Mouse (Mus musculus) liver, embryonic 14 days (tissue): ENCODE results near the gene Cbwd1. TPM values are rescaled to one million over a fixed set of nuclear protein-coding genes. Genes with fewer than 3 reads are reported as not detected.

Experiments used
- polyA plus RNA-seq: library from polyadenylated mRNA; depleted of rRNA; stranded (reverse); fragments of >200 nt; gene quantifications from 2 replicates; pipeline ENCODE4 v1.2.3, GENCODE M21; 2012; rRNA removed

The Cbwd1 gene
- polyA plus RNA-seq: 6.9 and 7.7 TPM in 2 replicates

GRCm38 (mm10) chr19:24961172-24961962, at the start of gene Cbwd1:
Cbwd1 (minus strand) TSS chr19:24961610.

GRCm38 (mm10) chr19:24999201-24999886, 37.9 kb upstream of the Cbwd1 start, which contains the start of gene Dock8:
Dock8 (plus strand) TSS chr19:24999534.

GRCm38 (mm10) chr19:24900581-24901220, 60.7 kb downstream of the Cbwd1 start, which contains the start of gene Foxd4:
Foxd4 (minus strand) TSS chr19:24901197.

GRCm38 (mm10) chr19:24875129-24875870, 86.1 kb downstream of the Cbwd1 start, which contains the start of gene Gm10053:
Gm10053 (plus strand) TSS chr19:24875686.

Other genes starting within 250 kb of the Cbwd1 start
- gene Pgm5, start 99.8 kb downstream of the Cbwd1 start, polyA plus RNA-seq: 0.22 and 0.61 TPM in 2 replicates
- 47.7 and 53.9 TPM in 2 replicates for gene Gm10053, start 85.9 kb downstream of the Cbwd1 start, polyA plus RNA-seq
- 0.01 TPM in 1 of 2 replicates, not detected in the other for gene Foxd4, start 60.4 kb downstream of the Cbwd1 start, polyA plus RNA-seq
- 3.1 and 3.9 TPM in 2 replicates for gene Dock8, start 37.9 kb upstream of the Cbwd1 start, polyA plus RNA-seq